Comparison of ENCODE assay signal across 8 mouse cellular contexts in the genomic region with DNA sequence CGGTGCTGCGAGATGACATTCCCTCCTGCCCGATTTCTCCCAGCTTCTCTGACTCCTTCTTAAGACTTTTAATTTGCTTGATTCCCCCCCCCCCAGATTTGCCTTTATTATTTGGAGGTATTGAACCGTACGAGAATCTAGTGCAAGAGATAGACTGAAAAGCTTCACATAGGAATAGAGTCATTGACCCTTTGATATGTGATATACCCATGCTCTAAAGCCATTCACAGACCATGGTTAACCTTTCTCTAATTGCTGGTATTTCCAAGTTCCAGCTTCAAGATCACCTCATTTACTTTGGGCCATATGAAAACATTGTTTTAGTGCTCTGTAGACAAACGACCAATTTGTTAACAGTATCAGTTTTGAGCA. TPM values are rescaled to one million over a fixed set of nuclear protein-coding genes. Genes with fewer than 3 reads are reported as not detected.
A peak's percentile ranks its signal among the peaks of the same experiment; 100 is the strongest.
DNase-seq lines count a peak whose midpoint lies in the region; ATAC-seq and TF ChIP-seq lines count a peak whose summit lies in the region.

No protein-coding gene starts in this region.

- peak overlapping the region; percentile 79 for H3K9ac ChIP-seq in hindbrain, embryonic 11.5 days (ENCODE audit: low read depth, low read length)

- peak overlapping the region; percentile 79 for H3K4me3 ChIP-seq in heart, embryonic 10.5 days
- H3K4me3 ChIP-seq in G1E (ENCODE audit: low read depth, low read length) = peak overlapping the region; percentile 79
- peak overlapping the region; percentile 71 for H3K4me3 ChIP-seq in hindbrain, embryonic 11.5 days (ENCODE audit: low read depth, low read length)

- no peak for TF ChIP-seq CTCF in G1E (IDR thresholded peaks at IDR 0.05; ENCODE audit: low read depth, low read length)

- DNase-seq in heart, embryonic 10.5 days (ENCODE audit: low spot score) = no peak
- no peak for DNase-seq in heart, postnatal 25 days (ENCODE audit: low spot score)
- no peak for DNase-seq in G1E (ENCODE audit: low spot score)
- DNase-seq in hindbrain, embryonic 11.5 days (ENCODE audit: low spot score) = no peak
- DNase-seq in urinary bladder, postnatal 36 days (ENCODE audit: low spot score in 2 of 2) = no peak
- no peak for DNase-seq in embryo, embryonic 10 days (ENCODE audit: low spot score)

- H3K9me3 ChIP-seq in heart, embryonic 10.5 days = no peaks in the 10 kb centered on the region
- no peaks in the 10 kb centered on the region for H3K9me3 ChIP-seq in G1E (replicated peaks)
- no peaks in the 10 kb centered on the region for H3K9me3 ChIP-seq in hindbrain, embryonic 11.5 days (ENCODE audit: control insufficient read depth, low read length)

- H3K27ac ChIP-seq in heart, embryonic 10.5 days = peak overlapping the region; percentile 97
- H3K27ac ChIP-seq in hindbrain, embryonic 11.5 days (ENCODE audit: low read depth, low read length) = peak overlapping the region; percentile 68; the same call in 1 of the 2 replicates

- H3K27me3 ChIP-seq in heart, embryonic 10.5 days (ENCODE audit: insufficient read depth, poor library complexity, severe bottlenecking) = no peaks in the 10 kb centered on the region
- H3K27me3 ChIP-seq in G1E (ENCODE audit: insufficient read depth, low read length) = no peaks in the 10 kb centered on the region
- no peaks in the 10 kb centered on the region for H3K27me3 ChIP-seq in hindbrain, embryonic 11.5 days (ENCODE audit: control insufficient read depth, insufficient read depth, low read length)

- intact Hi-C loops in heart, postnatal 25 days (cut with DNase I) = loop anchor here (5.0 to 10.0 kb wide), 2 partner anchors 60 to 497 kb away; a partner anchor contains a TSS

- WGBS in heart, embryonic 10.5 days = 7% methylated on average over 6 of the region's 6 CpGs
- WGBS in hindbrain, embryonic 11.5 days = 10% methylated on average over 6 of the region's 6 CpGs

- peak overlapping the region; percentile 65 for H3K4me2 ChIP-seq in hindbrain, embryonic 11.5 days (replicated peaks; ENCODE audit: low read depth, low read length)

- H3K36me3 ChIP-seq in heart, embryonic 10.5 days = 0 out of 2 replicates have a peak, but pooled peaks cover 3% of the 10 kb centered on the region
- H3K36me3 ChIP-seq in G1E (replicated peaks) = peaks cover 20% of the 10 kb centered on the region
- no peaks in the 10 kb centered on the region for H3K36me3 ChIP-seq in hindbrain, embryonic 11.5 days (ENCODE audit: control insufficient read depth, insufficient read depth, low read length)

- no peak for ATAC-seq in G1E (ENCODE audit: extremely low read depth, insufficient number of reproducible peaks, low FRiP score, poor library complexity, severe bottlenecking)
- peak; percentile 51 for ATAC-seq in hindbrain, embryonic 11.5 days (ENCODE audit: low FRiP score)
- ATAC-seq in megakaryocyte-erythroid progenitor cell, adult 5-6 weeks (replicated peaks; ENCODE audit: low FRiP score, low TSS enrichment, poor library complexity, severe bottlenecking) = peak; percentile 29
- no peak for ATAC-seq in monocyte, adult 5-6 weeks (replicated peaks; ENCODE audit: insufficient number of reproducible peaks, low FRiP score, low TSS enrichment, poor library complexity, severe bottlenecking)

- H3K4me1 ChIP-seq in heart, embryonic 10.5 days = peaks cover 3% of the 10 kb centered on the region
- H3K4me1 ChIP-seq in G1E (ENCODE audit: insufficient read depth, low read depth, low read length) = peaks cover 12% of the 10 kb centered on the region
- H3K4me1 ChIP-seq in hindbrain, embryonic 11.5 days (replicated peaks; ENCODE audit: control insufficient read depth, insufficient read depth, low read length) = no peaks in the 10 kb centered on the region

RNA-seq across cellular contexts. Expression of a gene that starts 0.5 kb away (rescaled TPM):
- polyA plus RNA-seq in heart, embryonic 10.5 days (2016; fragmentation: Nextera tagmentation; extraction: Ambion mirVana) = 14.2 and 17.9 TPM in 2 replicates
- 10 to 100 TPM; 31.2 to 32.7 TPM for total RNA-seq in heart, postnatal 25 days (2021)
- 1.2 and 4.7 TPM in 2 replicates for total RNA-seq in G1E (2014; fragmentation: Nextera tagmentation)
- total RNA-seq in G1E (2017) = 7.5 and 11.2 TPM in 2 replicates
- polyA plus RNA-seq in G1E (2012) = 2.3 and 2.7 TPM in 2 replicates
- polyA plus RNA-seq in hindbrain, embryonic 11.5 days (2014; fragmentation: Nextera tagmentation; extraction: Ambion mirVana) = 10.1 and 15.4 TPM in 2 replicates
- 2.6 and 8.6 TPM in 2 replicates for total RNA-seq in megakaryocyte-erythroid progenitor cell, adult 5-6 weeks (2014; fragmentation: Nextera tagmentation)
- total RNA-seq in megakaryocyte-erythroid progenitor cell, adult 5-6 weeks (2017) = 9.3 and 18.4 TPM in 2 replicates
- total RNA-seq in monocyte, adult 5-6 weeks (2017) = 2.7 to 3.7 TPM in 2 of 3 replicates, not detected in the other

RNA-seq across cellular contexts. Expression of a gene that starts 18.5 kb away (rescaled TPM):
- polyA plus RNA-seq in heart, embryonic 10.5 days (2016; fragmentation: Nextera tagmentation; extraction: Ambion mirVana) = 0.16 TPM in 1 of 2 replicates, not detected in the other
- not detected for total RNA-seq in heart, postnatal 25 days (2021)
- total RNA-seq in G1E (2014; fragmentation: Nextera tagmentation) (not detected in 2 replicates), G1E (2017) (0.05 TPM in 1 of 2 replicates, not detected in the other)
- polyA plus RNA-seq in G1E (2012) = not detected in 2 replicates
- 0.31 and 0.36 TPM in 2 replicates for polyA plus RNA-seq in hindbrain, embryonic 11.5 days (2014; fragmentation: Nextera tagmentation; extraction: Ambion mirVana)
- total RNA-seq in megakaryocyte-erythroid progenitor cell, adult 5-6 weeks (2014; fragmentation: Nextera tagmentation) = not detected in 2 replicates
- total RNA-seq in megakaryocyte-erythroid progenitor cell, adult 5-6 weeks (2017) = not detected in 2 replicates
- not detected in 3 replicates for total RNA-seq in monocyte, adult 5-6 weeks (2017)

RNA-seq across cellular contexts. Expression of a gene that starts 29.9 kb away (rescaled TPM):
- 0.12 and 0.77 TPM in 2 replicates for polyA plus RNA-seq in heart, embryonic 10.5 days (2016; fragmentation: Nextera tagmentation; extraction: Ambion mirVana)
- under 1 TPM in 1 of 2 experiments, not detected in 1; 0.13 TPM for total RNA-seq in heart, postnatal 25 days (2021)
- total RNA-seq in G1E (2014; fragmentation: Nextera tagmentation) = not detected in 2 replicates
- not detected in 2 replicates for total RNA-seq in G1E (2017)
- polyA plus RNA-seq in G1E (2012) = not detected in 2 replicates
- polyA plus RNA-seq in hindbrain, embryonic 11.5 days (2014; fragmentation: Nextera tagmentation; extraction: Ambion mirVana) = 9.0 and 10.9 TPM in 2 replicates
- not detected in 2 replicates for total RNA-seq in megakaryocyte-erythroid progenitor cell, adult 5-6 weeks (2014; fragmentation: Nextera tagmentation)
- total RNA-seq in megakaryocyte-erythroid progenitor cell, adult 5-6 weeks (2017) = not detected in 2 replicates
- total RNA-seq in monocyte, adult 5-6 weeks (2017) = not detected in 3 replicates

RNA-seq across cellular contexts. Expression of a gene that starts 55.7 kb away (rescaled TPM):
- 0.05 and 0.48 TPM in 2 replicates for polyA plus RNA-seq in heart, embryonic 10.5 days (2016; fragmentation: Nextera tagmentation; extraction: Ambion mirVana)
- total RNA-seq in heart, postnatal 25 days (2021) = under 1 TPM in 1 of 2 experiments, not detected in 1; 0.08 TPM
- total RNA-seq in G1E (2014; fragmentation: Nextera tagmentation) = not detected in 2 replicates
- 0.12 TPM in 1 of 2 replicates, not detected in the other for total RNA-seq in G1E (2017)
- polyA plus RNA-seq in G1E (2012) = not detected in 2 replicates
- polyA plus RNA-seq in hindbrain, embryonic 11.5 days (2014; fragmentation: Nextera tagmentation; extraction: Ambion mirVana) = 0.71 and 1.6 TPM in 2 replicates
- total RNA-seq in megakaryocyte-erythroid progenitor cell, adult 5-6 weeks (2014; fragmentation: Nextera tagmentation) = not detected in 2 replicates
- not detected in 2 replicates for total RNA-seq in megakaryocyte-erythroid progenitor cell, adult 5-6 weeks (2017)
- total RNA-seq in monocyte, adult 5-6 weeks (2017) = not detected in 3 replicates

Comparison
In these comparisons a context has a peak if more than half of its experiments do, and no peak if none do; other contexts are left out.
1. ATAC-seq: peak in hindbrain, embryonic 11.5 days (single experiment) and megakaryocyte-erythroid progenitor cell, adult 5-6 weeks (single experiment); none in G1E (single experiment) and monocyte, adult 5-6 weeks (single experiment).
2. Peak in every context shown above with its lines, with median percentiles within 50 percentile points of each other: H3K4me3 ChIP-seq.